Mouse (Mus musculus): ENCODE measurements around the gene Galk1.

The Galk1 gene

GRCm38 (mm10) chr11:116011529-116012261 lies 824 bp downstream of the Galk1 start:
- in situ Hi-C loops (cut with MboI, MseI), result no loop called here

GRCm38 (mm10) chr11:116010948-116011347 lies 1.6 kb downstream of the Galk1 start:
- in situ Hi-C loops (cut with MboI, MseI), result no loop called here

- in situ Hi-C loops (cut with MboI, MseI), result no loop called here
These were observed 2.4 kb downstream of the Galk1 start for GRCm38 (mm10) chr11:116010146-116010545.

- in situ Hi-C loops (cut with MboI, MseI), result no loop called here
These were observed 2.9 kb downstream of the Galk1 start for GRCm38 (mm10) chr11:116009661-116010060.

GRCm38 (mm10) chr11:116008832-116009375 lies 3.6 kb downstream of the Galk1 start:
- in situ Hi-C loops (cut with MboI, MseI), result no loop called here

GRCm38 (mm10) chr11:116008411-116008810 lies 4.1 kb downstream of the Galk1 start:
- in situ Hi-C loops (cut with MboI, MseI), result no loop called here

- in situ Hi-C loops (cut with MboI, MseI), result no loop called here
These were observed 5.2 kb downstream of the Galk1 start for GRCm38 (mm10) chr11:116007095-116007850.

- in situ Hi-C loops (cut with MboI, MseI), result no loop called here
These were observed 6.7 kb downstream of the Galk1 start for GRCm38 (mm10) chr11:116005701-116006419.

- in situ Hi-C loops (cut with MboI, MseI), result loop anchor here (5.0 kb wide), 1 partner anchor 63 kb away; no protein-coding TSS in a partner anchor
These were observed 7.4 kb downstream of the Galk1 start for GRCm38 (mm10) chr11:116004840-116005700.

GRCm38 (mm10) chr11:116004186-116004823 lies 8.2 kb downstream of the Galk1 start:
- in situ Hi-C loops (cut with MboI, MseI), result loop anchor here (5.0 kb wide), 1 partner anchor 62 kb away; no protein-coding TSS in a partner anchor

- in situ Hi-C loops (cut with MboI, MseI), result loop anchor here (5.0 kb wide), 1 partner anchor 61 kb away; no protein-coding TSS in a partner anchor
These were observed 9.6 kb downstream of the Galk1 start for GRCm38 (mm10) chr11:116002894-116003293.

GRCm38 (mm10) chr11:116001725-116002124 lies 10.8 kb downstream of the Galk1 start:
- in situ Hi-C loops (cut with MboI, MseI), result loop anchor here (5.0 kb wide), 1 partner anchor 59 kb away; no protein-coding TSS in a partner anchor

GRCm38 (mm10) chr11:116000607-116001006 lies 11.9 kb downstream of the Galk1 start:
- in situ Hi-C loops (cut with MboI, MseI), result loop anchor here (5.0 kb wide), 1 partner anchor 58 kb away; no protein-coding TSS in a partner anchor

- in situ Hi-C loops (cut with MboI, MseI), result loop anchor here (5.0 kb wide), 1 partner anchor 57 kb away; no protein-coding TSS in a partner anchor
These were observed 12.9 kb downstream of the Galk1 start for GRCm38 (mm10) chr11:115999538-116000143.

GRCm38 (mm10) chr11:115999027-115999426 lies 13.5 kb downstream of the Galk1 start:
- in situ Hi-C loops (cut with MboI, MseI), result no loop called here

GRCm38 (mm10) chr11:115997662-115998061 lies 14.9 kb downstream of the Galk1 start:
- in situ Hi-C loops (cut with MboI, MseI), result no loop called here

- in situ Hi-C loops (cut with MboI, MseI), result no loop called here
These were observed 15.5 kb downstream of the Galk1 start for GRCm38 (mm10) chr11:115997047-115997446.

- in situ Hi-C loops (cut with MboI, MseI), result no loop called here
These were observed 17.3 kb downstream of the Galk1 start for GRCm38 (mm10) chr11:115995256-115995655.

- in situ Hi-C loops (cut with MboI, MseI), result no loop called here
These were observed 20.4 kb downstream of the Galk1 start for GRCm38 (mm10) chr11:115992098-115992497.

GRCm38 (mm10) chr11:115989686-115990085 lies 22.8 kb downstream of the Galk1 start:
- in situ Hi-C loops (cut with MboI, MseI), result no loop called here
